ENCODE assay signal across 8 mouse cellular contexts in the genomic region with DNA sequence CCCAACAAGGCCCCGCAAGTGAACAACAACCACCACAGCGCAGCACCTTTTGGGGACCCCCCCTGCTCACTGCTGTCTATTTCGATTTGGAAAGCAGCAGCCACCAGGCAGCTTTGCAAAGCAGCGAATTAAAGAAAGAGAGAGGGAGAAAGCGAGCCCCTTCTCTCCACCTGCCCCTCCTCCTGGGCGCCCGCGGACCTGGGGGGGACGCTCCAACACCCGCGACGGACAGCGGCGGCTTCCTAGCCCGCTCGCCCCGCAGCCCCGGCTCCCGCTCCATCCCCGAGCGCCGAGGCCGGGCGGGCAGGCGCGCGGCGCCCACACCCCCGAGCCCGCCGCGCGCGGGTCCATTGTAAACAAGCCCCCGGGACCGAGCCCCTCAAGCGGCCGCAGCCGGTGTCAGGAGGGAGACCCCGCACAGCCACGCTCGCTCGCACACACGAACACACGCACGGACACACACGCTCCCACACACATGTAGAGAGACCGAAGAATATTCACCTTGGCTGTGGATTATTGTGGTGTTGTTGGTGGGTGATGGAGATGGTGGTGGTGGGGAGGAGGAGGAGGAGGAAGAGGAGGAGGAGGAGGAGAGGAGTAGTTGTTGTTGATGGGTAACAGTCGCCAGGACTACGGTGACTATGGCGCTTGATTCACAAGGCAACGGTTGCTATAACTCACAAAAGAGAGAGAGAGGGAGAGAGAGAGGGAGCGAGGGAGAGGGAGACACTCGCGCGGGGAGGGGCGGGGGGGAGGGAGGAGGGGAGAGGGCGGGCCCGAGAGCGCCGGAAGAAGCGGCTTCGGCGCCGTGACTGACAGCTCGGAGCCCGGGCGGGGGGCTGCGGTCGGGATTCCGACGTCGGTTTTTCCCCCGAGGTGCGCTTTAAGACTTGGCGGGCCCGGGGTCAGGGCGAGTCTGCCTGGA. TPM values are rescaled to one million over a fixed set of nuclear protein-coding genes. Genes with fewer than 3 reads are reported as not detected.
DNase-seq lines count a peak whose midpoint lies in the region; ATAC-seq lines count a peak whose summit lies in the region.

A gene (minus strand): TSS at position 696 of the 925 bp plus-strand sequence.

- H3K27ac ChIP-seq in limb, embryonic 13.5 days, result peak within 1 kb of the TSS; percentile 100
- peak within 1 kb of the TSS; percentile 100 for H3K27ac ChIP-seq in midbrain, embryonic 15.5 days

- intact Hi-C loops in gastrocnemius, postnatal 36 days (cut with DNase I), result no loop called here

- 0% methylated on average over 73 of the region's 78 CpGs for WGBS in limb, embryonic 13.5 days
- WGBS in midbrain, embryonic 15.5 days, result under 1% methylated on average over 75 of the region's 78 CpGs

- peaks cover 4% of the 10 kb centered on the region for H3K4me1 ChIP-seq in limb, embryonic 13.5 days
- peaks cover 14% of the 10 kb centered on the region for H3K4me1 ChIP-seq in midbrain, embryonic 15.5 days

- DNase-seq in 3T3-L1 (ENCODE audit: low read depth, low spot score), result peak; percentile 87
- DNase-seq in adrenal gland, adult 2 months, result peak; percentile 52
- peak; percentile 77 for DNase-seq in embryo, embryonic 11.5 days (ENCODE audit: low read depth, low spot score)
- DNase-seq in gastrocnemius, postnatal 36 days, result peak; percentile 5 to 43
- peak; percentile 50 for DNase-seq in kidney, adult 18-20 months
- DNase-seq in spleen, postnatal 10 days (ENCODE audit: low spot score in 2 of 2), result peak; percentile 62 to 82

- H3K4me2 ChIP-seq in limb, embryonic 13.5 days (replicated peaks), result peak within 1 kb of the TSS; percentile 74
- H3K4me2 ChIP-seq in midbrain, embryonic 15.5 days, result peak within 1 kb of the TSS; percentile 67

- peak; percentile 87 for ATAC-seq in limb, embryonic 13.5 days (ENCODE audit: low FRiP score, low read depth)
- ATAC-seq in midbrain, embryonic 15.5 days (replicated peaks), result peak; percentile 91

- peak within 1 kb of the TSS; percentile 96 for H3K9ac ChIP-seq in limb, embryonic 13.5 days
- H3K9ac ChIP-seq in midbrain, embryonic 15.5 days, result peak within 1 kb of the TSS; percentile 99

- no peaks in the 10 kb centered on the region for H3K27me3 ChIP-seq in limb, embryonic 13.5 days
- no peaks in the 10 kb centered on the region for H3K27me3 ChIP-seq in midbrain, embryonic 15.5 days (replicated peaks)

- H3K4me3 ChIP-seq in limb, embryonic 13.5 days, result peak within 1 kb of the TSS; percentile 97
- H3K4me3 ChIP-seq in midbrain, embryonic 15.5 days, result peak within 1 kb of the TSS; percentile 96

- H3K36me3 ChIP-seq in limb, embryonic 13.5 days, result no peaks in the 10 kb centered on the region
- H3K36me3 ChIP-seq in midbrain, embryonic 15.5 days (replicated peaks), result no peaks in the 10 kb centered on the region

- no peaks in the 10 kb centered on the region for H3K9me3 ChIP-seq in limb, embryonic 13.5 days
- H3K9me3 ChIP-seq in midbrain, embryonic 15.5 days, result no peaks in the 10 kb centered on the region

RNA-seq across cellular contexts. Expression of the gene that starts here (rescaled TPM):
- 1 to 10 TPM; 6.6 TPM for total RNA-seq in adrenal gland, adult 2 months (2021)
- polyA plus RNA-seq in adrenal gland, adult 2 months (2012; rRNA removed), result 0.54 and 0.76 TPM in 2 replicates
- 1 to 10 TPM; 3.2 to 5.1 TPM for total RNA-seq in gastrocnemius, postnatal 36 days (2021)
- 12.1 and 13.3 TPM in 2 replicates for polyA plus RNA-seq in limb, embryonic 13.5 days (2015; fragmentation: Nextera tagmentation; extraction: Ambion mirVana)
- polyA plus RNA-seq in midbrain, embryonic 15.5 days (2015; fragmentation: Nextera tagmentation; extraction: Ambion mirVana), result 32.2 and 33.9 TPM in 2 replicates

Comparison
In these comparisons a context has a peak if more than half of its experiments do, and no peak if none do; other contexts are left out.
1. Peak in every context shown above with its lines: DNase-seq, ATAC-seq, H3K4me3 ChIP-seq and H3K27ac ChIP-seq.
2. DNase-seq: peak in every context shown above with its lines; median percentile 87 in 3T3-L1; 77 in embryo, embryonic 11.5 days; 72 in spleen, postnatal 10 days; 52 in adrenal gland, adult 2 months; 50 in kidney, adult 18-20 months; 24 in gastrocnemius, postnatal 36 days.